Mouse (Mus musculus): ENCODE results near the gene Foxn1. TPM values are rescaled to one million over a fixed set of nuclear protein-coding genes. Genes with fewer than 3 reads are reported as not detected.

Gene Foxn1
- 0.30 TPM for polyA plus RNA-seq (2017; shearing (Covaris generic))

DNA sequence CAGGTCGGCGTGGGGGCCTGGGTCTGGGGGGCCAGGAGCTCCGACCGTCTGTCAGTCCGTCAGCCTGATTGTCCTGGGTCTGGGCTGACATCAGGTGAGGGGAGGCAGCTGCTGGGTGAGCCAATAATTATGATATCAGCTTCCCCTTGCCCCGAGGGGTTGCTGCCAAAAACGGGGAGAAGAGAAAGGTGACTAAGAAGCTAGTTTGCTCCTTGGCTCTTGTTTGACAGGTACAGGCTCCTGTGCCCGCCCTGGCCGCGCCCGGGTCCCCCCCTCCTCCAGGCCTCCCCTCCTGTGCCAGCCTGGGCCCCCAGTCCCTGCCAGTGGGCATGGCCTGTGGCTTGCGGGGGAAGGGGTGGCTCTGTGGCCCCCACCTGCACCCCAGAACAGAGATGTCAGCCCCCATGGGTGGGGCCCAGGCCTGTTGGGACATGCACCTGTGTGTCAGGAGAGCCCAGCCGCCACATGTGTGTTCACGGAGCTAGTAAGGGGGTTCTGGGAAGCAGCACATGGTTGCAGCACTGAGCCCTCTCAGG, at the start of gene Foxn1:
Foxn1 (minus strand) TSS at position 51 of the 536 bp plus-strand sequence.

DNA sequence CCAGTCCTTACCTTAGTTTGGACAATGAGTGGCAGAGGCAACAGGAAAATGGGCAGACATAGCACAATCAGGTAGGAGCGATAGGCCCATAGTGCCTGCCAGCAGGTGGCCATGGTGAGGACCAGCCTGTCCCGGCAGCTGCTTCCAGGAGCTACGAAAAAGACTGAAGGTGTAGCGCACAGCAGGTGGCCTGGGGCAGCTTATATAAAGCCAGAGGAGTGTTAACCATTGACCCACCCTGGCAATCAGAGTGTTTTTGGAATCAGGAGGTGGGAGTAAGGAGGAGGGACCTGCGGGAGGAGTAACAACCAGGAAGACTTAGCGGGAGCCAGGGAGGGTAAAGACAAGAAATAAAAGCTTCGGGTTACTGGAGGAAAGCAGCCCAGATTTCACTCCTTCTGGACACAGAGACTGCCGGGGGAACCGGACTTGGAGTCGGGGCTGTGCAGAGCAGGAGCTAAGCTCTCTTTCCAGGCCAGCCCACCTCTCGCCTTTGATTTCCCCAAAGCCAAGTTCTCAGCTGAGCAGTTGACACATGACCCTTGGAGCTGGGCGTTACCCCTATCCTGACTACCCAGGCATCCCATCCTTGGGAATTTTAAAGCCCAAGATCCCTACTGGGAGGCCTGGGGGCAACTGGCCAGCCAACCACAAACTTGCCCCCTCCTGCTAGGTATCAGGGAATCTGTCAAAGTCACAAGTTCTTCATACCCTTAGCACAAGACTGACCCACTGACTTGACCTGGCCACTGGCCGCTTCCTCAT, 35.9 kb upstream of the Foxn1 start, which contains the start of gene Slc13a2:
Slc13a2 (minus strand) TSS at position 163 of the 765 bp plus-strand sequence.

DNA sequence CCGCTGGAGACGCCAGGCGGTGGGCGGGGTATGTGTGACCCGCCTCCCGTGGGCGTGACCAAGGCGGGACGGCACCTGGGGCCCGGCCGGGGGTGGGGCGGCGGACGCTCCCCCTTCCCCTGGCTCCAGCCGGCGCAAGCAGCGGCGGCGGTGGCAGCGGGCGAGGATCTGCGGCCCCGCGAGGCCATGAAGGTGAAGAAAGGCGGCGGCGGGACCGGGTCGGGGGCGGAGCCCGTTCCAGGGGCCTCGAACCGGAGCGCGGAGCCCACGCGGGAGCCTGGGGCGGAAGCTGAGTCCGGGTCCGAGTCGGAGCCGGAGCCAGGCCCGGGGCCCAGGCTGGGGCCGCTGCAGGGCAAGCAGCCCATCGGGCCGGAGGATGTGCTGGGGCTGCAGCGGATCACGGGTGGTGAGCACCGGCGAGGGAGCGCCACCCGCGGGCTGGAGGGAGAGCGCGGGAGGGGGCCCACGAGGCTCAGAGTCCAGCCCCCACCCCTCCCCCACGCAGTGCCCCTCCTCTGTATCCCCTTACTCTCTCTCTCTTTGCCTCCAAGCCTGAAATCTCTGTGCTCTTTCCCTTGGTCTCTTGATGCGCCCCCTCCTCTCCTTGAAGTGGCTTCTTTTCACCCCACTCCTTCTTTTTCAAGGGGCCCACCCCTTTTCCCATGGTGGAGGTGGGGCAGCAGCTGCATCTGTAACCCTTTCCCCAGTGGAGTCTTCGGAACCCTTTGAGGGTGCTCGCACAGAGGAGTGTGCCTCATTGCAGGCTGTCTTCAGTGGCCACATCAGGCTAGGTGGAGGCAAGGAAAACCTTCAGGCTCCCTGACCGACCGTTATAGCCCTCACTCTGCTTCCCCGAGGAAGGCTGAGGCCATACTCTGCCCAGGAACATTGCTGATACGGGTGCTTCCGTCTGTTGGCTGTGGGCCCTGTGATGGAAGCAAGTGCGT, 42.7 kb downstream of the Foxn1 start, which contains the start of gene Unc119:
Unc119 (plus strand) TSS at position 102 of the 947 bp plus-strand sequence.

DNA sequence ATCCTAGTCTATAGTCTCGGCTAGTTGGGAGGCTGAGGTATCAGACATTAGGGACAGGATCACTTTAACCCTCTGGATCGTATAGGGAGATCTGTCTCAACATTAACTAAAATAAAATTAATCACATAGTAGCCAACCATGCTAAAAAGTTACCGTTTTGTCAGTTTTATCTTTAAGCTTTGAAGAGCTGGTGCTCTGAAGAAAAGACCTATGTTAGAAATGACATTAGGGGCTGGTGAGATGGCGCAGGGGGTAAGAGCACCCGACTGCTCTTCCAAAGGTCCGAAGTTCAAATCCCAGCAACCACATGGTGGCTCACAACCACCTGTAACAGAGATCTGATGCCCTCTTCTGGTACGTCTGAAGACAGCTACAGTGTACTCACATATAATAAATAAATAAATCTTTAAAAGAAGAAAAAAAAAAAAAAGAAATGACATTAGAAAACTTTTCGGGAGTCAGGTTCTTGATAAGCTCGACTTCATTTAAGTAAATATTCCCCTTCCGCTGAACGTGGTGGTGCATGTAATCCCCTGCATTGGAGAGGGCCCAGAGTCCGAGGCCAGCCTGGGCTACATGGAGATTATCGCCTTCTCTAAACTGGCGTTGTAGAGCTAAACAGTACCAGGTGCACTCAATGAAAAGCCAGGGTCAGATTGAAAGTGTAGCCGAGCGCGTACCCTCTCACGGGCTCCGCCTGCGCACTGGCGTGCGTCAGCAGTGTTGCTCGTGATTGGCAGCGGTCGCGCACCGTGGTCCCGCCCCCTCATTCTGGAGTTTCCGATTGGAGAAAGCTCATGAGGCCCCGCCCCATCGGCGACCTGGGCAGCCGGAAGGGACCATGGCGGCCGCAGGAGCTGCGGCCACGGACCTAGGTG, 58.5 kb downstream of the Foxn1 start, which contains the start of gene Pigs:
Pigs (plus strand) TSS at position 782 of the 878 bp plus-strand sequence.

DNA sequence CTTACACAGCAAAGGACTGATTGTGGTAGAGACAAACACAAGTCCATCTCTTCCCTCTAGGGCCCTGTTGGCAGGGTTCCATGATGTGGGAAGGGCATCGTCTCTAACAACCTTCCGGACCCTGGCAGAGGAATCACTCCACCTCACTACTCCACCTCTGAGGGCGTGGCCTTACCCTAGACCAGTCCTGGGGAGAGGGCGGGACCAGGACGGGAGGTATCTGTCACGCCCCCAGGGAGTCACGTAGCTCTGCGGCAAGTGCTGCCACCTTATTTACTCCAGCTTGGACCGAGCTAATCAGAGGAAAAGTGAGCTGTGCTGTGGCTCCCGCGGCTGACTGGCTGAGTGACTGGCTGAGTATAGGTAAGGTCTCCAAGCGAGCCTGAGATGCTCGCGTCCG, 63.5 kb downstream of the Foxn1 start, which contains the start of gene Aldoc:
Aldoc (plus strand) TSS at position 109 of the 400 bp plus-strand sequence.

Other genes with a start within 250 kb of the Foxn1 start
- gene Traf4, start 221.0 kb downstream of the Foxn1 start, polyA plus RNA-seq (2017; shearing (Covaris generic)) = 113 TPM
- 17.3 TPM for gene Nek8, start 209.9 kb downstream of the Foxn1 start, polyA plus RNA-seq (2017; shearing (Covaris generic))
- 8.1 TPM for gene Tlcd1, start 209.8 kb downstream of the Foxn1 start, polyA plus RNA-seq (2017; shearing (Covaris generic))
- gene Rpl23a, start 203.0 kb downstream of the Foxn1 start, polyA plus RNA-seq (2017; shearing (Covaris generic)) = 1,583 TPM
- gene Rab34, start 198.1 kb downstream of the Foxn1 start, polyA plus RNA-seq (2017; shearing (Covaris generic)) = not detected
- gene Proca1, start 193.2 kb downstream of the Foxn1 start, polyA plus RNA-seq (2017; shearing (Covaris generic)) = 0.28 TPM
- 114 TPM for gene Sdf2, start 140.8 kb downstream of the Foxn1 start, polyA plus RNA-seq (2017; shearing (Covaris generic))
- gene Supt6, start 140.6 kb downstream of the Foxn1 start, polyA plus RNA-seq (2017; shearing (Covaris generic)) = 35.0 TPM
- gene 2610507B11Rik, start 124.8 kb downstream of the Foxn1 start, polyA plus RNA-seq (2017; shearing (Covaris generic)) = 57.3 TPM
- gene BC030499, start 95.7 kb downstream of the Foxn1 start, polyA plus RNA-seq (2017; shearing (Covaris generic)) = 0.52 TPM
- 0.88 TPM for gene Spag5, start 85.0 kb downstream of the Foxn1 start, polyA plus RNA-seq (2017; shearing (Covaris generic))
- gene Aldoc, start 63.6 kb downstream of the Foxn1 start, polyA plus RNA-seq (2017; shearing (Covaris generic)) = 6.8 TPM
- gene Pigs, start 58.1 kb downstream of the Foxn1 start, polyA plus RNA-seq (2017; shearing (Covaris generic)) = 69.6 TPM
- gene Unc119, start 43.1 kb downstream of the Foxn1 start, polyA plus RNA-seq (2017; shearing (Covaris generic)) = 29.6 TPM
- gene Slc13a2, start 35.7 kb upstream of the Foxn1 start, polyA plus RNA-seq (2017; shearing (Covaris generic)) = not detected
- 0.62 TPM for gene Slc46a1, start 79.1 kb upstream of the Foxn1 start, polyA plus RNA-seq (2017; shearing (Covaris generic))
- 2.6 TPM for gene Sarm1, start 111.2 kb upstream of the Foxn1 start, polyA plus RNA-seq (2017; shearing (Covaris generic))
- not detected for gene Vtn, start 112.5 kb upstream of the Foxn1 start, polyA plus RNA-seq (2017; shearing (Covaris generic))
- gene Sebox, start 116.9 kb upstream of the Foxn1 start, polyA plus RNA-seq (2017; shearing (Covaris generic)) = not detected
- gene Tmem199, start 125.6 kb upstream of the Foxn1 start, polyA plus RNA-seq (2017; shearing (Covaris generic)) = 17.1 TPM
- gene Poldip2, start 125.6 kb upstream of the Foxn1 start, polyA plus RNA-seq (2017; shearing (Covaris generic)) = 33.7 TPM
- gene Tnfaip1, start 149.8 kb upstream of the Foxn1 start, polyA plus RNA-seq (2017; shearing (Covaris generic)) = 15.2 TPM
- gene Ift20, start 149.8 kb upstream of the Foxn1 start, polyA plus RNA-seq (2017; shearing (Covaris generic)) = 61.7 TPM
- gene Tmem97, start 164.2 kb upstream of the Foxn1 start, polyA plus RNA-seq (2017; shearing (Covaris generic)) = 16.8 TPM

Measured in effector memory CD4-positive, alpha-beta T cell, adult 7 months (primary cell).